Mouse (Mus musculus) MEL (cell line): ENCODE results near the gene Thrap3.

ENCODE experiments used
- CHD2 ChIP-seq: IDR thresholded peaks from 2 replicates; pipeline ENCODE4 v1.6.1; 2011; ENCODE audit warnings: low read length, improper control_type of control experiment
- E2F4 ChIP-seq: IDR thresholded peaks from 2 replicates; pipeline ENCODE4 v1.6.1; 2011; ENCODE audit warnings: low read depth, low read length, improper control_type of control experiment, borderline replicate concordance
- EP300 ChIP-seq, 2 experiments: IDR thresholded peaks; 2 replicates each; pipeline ENCODE4 v1.6.1; 2011; ENCODE audit warnings: improper control_type of control experiment in 2 of 2, low read length in 2 of 2, low read depth in 1 of 2, mild to moderate bottlenecking in 1 of 2
- GABPA ChIP-seq: IDR thresholded peaks from 2 replicates; pipeline ENCODE4 v1.6.1; 2012; ENCODE audit warnings: low read depth, mild to moderate bottlenecking, inconsistent platforms, low read length, improper control_type of control experiment, moderate library complexity
- MAX ChIP-seq: IDR thresholded peaks from 2 replicates; pipeline ENCODE4 v1.6.1; 2011; ENCODE audit warnings: low read length, improper control_type of control experiment
- USF2 ChIP-seq, 2 experiments: IDR thresholded peaks; 2 replicates each; pipeline ENCODE4 v1.6.1; 2011 to 2012; ENCODE audit warnings: improper control_type of control experiment in 2 of 2, low read length in 2 of 2, borderline replicate concordance in 1 of 2, inconsistent platforms in 1 of 2, low read depth in 1 of 2, mild to moderate bottlenecking in 1 of 2; ENCODE audit not compliant: insufficient read depth in 1 of 2
- ZC3H11A ChIP-seq: IDR thresholded peaks from 2 replicates; pipeline ENCODE4 v1.6.1; 2012; ENCODE audit warnings: low read depth, mild to moderate bottlenecking, inconsistent platforms, low read length, improper control_type of control experiment

DNA sequence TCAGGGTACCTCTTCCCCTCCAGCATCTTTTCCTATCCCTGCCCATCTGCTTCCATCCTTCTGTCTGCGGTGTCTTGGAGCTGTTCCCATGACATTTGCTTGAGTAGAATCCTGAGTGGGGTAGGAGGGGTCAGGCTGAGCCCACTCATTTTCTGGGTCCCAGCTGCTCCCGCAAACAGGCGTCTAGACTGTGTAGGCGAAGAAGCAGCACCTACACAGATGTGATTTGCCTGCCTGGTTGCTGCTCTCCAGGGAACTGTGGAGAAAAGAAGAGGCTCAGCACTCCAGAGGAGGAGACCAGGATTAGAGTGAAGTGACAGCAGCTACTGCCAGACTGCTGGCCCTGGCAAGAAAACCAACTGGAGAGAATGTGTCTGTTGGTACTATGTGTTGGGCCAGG is 83.9 kb downstream of the Thrap3 start:
- TF ChIP-seq USF2 (IDR thresholded peaks at IDR 0.05; ENCODE audit: borderline replicate concordance in 1 of 2, insufficient read depth in 1 of 2, low read depth in 1 of 2, low read length in 2 of 2) = no peak
- no peak for TF ChIP-seq E2F4
- TF ChIP-seq EP300 (IDR thresholded peaks at IDR 0.05; ENCODE audit: low read depth in 1 of 2, low read length in 2 of 2) = no peak
- no peak for TF ChIP-seq CHD2
- no peak for TF ChIP-seq ZC3H11A
- no peak for TF ChIP-seq MAX
- no peak for TF ChIP-seq GABPA
